Mouse (Mus musculus) left cerebral cortex, adult 9 months (tissue): ENCODE data around the gene Brsk2.

Experiments used
- DNase-seq, 2 experiments: peaks; one replicate each; pipeline ENCODE4 v3.0.0; 2022; ENCODE audit warnings: low spot score in 2 of 2

Gene Brsk2

GRCm38 (mm10) chr7:142025926-142026325 is 76.4 kb downstream of the Brsk2 start:
- DNase-seq: no peak

DNA sequence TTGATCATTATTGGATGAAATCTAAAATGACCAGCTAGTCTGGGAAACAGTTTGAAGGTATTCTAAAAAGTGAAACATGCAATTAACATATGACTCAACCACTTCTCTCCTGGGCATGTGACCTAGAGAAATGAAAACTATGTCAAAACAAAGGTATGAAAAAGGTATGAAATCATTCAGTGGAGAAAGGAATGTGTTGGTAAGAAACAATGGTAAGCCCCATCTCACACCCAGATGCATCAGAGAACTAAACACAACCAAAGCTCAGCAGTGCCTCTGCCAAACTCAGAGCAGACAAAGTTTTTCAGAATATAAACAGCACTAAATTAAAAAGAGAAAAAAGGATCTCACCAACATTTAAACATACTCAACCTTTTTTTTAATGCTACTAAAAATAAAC is 80.5 kb downstream of the Brsk2 start:
- no peak for DNase-seq

DNA sequence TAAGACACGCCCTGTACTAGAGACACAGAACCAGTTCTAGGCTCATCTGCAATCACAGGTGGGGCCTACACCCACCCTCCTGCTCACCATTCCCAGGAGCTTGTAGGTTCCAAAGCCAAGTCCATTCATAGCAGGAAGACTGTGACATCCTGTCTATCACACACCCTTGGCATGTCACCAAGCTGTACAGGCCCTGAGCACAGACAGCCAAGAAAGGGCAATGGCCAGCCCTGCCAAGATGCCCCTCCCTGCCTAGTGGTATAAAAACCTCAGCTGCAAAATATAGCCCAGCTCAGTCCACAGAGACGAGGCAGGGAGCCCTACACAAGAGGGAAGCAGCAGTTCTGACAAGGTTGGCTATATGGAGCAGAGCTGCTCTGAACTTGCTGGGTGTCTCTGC is 84.6 kb downstream of the Brsk2 start:
- no peak for DNase-seq

GRCm38 (mm10) chr7:142035048-142035811 is 85.7 kb downstream of the Brsk2 start:
- no peak for DNase-seq

DNA sequence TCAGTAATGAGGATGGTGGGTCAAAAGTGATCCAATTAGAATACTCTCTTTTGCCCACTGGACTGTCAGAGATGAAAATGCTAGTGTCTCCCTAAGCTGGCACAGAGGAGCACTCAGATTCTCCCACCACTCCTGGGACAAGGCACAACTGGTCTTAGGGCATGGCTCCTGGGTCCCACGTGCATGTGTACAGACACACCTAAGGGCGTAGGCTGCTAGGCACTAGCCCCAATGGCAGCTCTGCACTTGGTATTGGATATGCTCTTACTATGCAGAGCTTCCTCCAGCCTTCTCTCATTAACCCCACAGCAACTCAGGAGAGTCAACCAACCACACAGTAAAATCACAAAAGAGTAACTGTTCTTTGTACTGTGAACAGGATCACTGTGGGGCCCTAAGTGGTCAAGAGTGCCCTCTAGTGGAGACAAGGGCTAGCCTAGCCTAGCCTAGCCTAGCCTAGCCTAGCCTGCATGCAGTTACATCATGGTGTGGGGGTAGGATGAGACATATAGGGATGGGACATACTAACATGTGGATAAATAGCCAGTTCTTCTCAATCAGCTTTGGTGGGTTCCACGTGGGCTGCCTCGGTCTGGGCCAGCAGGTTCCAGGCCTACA is 88.1 kb downstream of the Brsk2 start:
- peak in 1 of 2 experiments; percentile 70 for DNase-seq

GRCm38 (mm10) chr7:142040756-142041155 is 91.2 kb downstream of the Brsk2 start:
- no peak for DNase-seq

DNA sequence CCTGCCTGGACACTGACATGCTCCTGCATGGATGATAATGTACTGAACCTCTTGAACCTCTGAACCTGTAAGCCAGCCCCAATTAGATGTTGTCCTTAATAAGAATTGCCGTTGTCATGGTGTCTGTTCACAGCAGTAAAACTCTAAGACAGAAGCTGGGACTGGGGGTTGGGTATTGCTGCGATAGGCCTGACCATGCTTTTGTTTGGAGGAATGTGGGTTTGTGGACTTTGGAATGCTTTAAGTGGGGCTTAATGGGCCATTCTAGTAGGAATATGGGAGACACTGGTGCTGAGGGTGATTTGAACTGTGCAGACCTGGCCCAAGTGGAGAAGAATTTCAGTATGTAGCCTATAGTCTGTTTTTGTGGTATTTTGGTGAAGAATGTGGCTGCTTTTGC is 95.8 kb downstream of the Brsk2 start:
- no peak for DNase-seq

GRCm38 (mm10) chr7:142045932-142046331 is 96.4 kb downstream of the Brsk2 start:
- no peak for DNase-seq

DNA sequence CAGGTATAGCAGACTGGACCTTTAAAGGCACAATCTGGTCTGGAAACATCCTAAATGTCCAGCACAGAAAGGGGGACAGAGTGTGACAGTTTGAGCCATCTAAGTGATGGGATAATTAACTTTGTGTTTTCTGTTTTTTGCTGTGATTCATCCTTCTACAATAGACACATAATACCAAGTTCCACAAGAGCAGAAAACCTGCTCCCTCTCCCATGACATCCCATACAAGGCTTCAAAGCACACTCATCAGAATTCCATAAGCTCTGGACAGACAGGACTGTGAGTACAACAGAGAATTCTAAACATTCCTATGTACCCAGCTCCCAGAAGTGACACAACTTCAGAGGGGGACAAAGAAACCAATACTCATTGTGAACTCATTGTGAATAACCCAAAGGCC is 101.0 kb downstream of the Brsk2 start:
- no peak for DNase-seq
